Mouse (Mus musculus): ENCODE results near the gene Bend3.

Gene Bend3

DNA sequence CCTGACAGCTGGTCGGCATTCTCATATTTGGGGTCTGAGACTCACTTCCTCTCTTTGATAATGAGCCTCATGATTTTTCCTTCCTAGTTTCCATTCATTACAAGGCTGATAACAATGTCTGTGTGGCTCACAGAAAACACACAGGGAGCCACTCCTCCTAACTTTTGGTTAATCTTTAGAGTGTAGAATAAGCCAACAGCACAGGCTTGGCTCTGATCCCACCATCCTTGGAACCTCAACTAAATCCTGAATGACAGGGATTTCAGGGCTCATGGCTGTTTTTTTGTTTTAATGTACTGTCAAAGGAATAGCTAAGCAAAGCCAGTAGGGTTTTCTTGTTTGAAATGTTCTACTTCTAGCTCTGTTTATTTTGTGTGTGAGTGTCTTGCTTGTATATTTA, 55.8 kb downstream of the Bend3 start:
- DNase-seq (ENCODE audit: low spot score in 2 of 2): no peak

GRCm38 (mm10) chr10:43537652-43538051, 59.0 kb downstream of the Bend3 start:
- DNase-seq (ENCODE audit: low spot score in 2 of 2): no peak

- DNase-seq (ENCODE audit: low spot score in 2 of 2): no peak
Observed at GRCm38 (mm10) chr10:43538831-43539230, 60.2 kb downstream of the Bend3 start.

GRCm38 (mm10) chr10:43539746-43540310, 61.2 kb downstream of the Bend3 start:
- no peak for DNase-seq (ENCODE audit: low spot score in 2 of 2)

DNA sequence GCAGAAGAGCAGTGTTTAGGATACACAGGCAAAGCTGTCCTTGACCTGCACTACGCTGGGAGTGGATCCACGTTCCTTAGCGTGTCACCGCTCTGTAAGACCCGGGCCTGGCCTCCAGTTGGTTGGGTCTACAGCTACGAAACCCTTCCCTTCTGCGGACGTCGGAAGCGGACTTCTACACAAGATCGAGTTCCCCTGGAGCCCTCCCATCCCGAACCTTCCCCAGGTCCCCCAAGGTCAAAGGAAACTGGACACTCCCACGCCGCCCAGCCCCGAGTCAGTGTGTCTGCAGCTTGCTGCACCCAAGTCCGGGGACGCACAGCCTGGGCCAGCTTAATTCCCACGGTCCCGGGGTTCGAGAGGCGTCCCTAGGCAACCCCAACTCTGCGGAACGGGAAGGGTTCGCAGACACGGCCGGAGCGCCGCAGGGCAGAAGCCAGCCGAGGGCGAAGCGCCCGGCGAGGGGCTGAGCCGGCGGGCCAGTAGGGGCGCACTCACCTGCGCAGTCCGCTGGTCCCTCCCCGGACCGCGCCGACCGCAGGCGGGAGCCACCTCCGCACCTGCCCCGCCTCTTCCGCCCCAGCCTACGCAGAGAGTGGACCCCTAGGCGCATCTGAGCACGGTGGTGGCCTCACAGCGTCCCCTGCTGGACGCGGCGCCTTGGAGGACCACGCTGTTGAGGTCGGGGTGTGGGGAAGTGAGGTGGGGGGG, 62.0 kb downstream of the Bend3 start, which contains the start of gene 1700021F05Rik:
TSS of gene 1700021F05Rik (minus strand) at position 553 of the 711 bp plus-strand sequence.
- peak; percentile 89 to 90 for DNase-seq (ENCODE audit: low spot score in 2 of 2)

GRCm38 (mm10) chr10:43541153-43541544, 62.5 kb downstream of the Bend3 start:
- no peak for DNase-seq (ENCODE audit: low spot score in 2 of 2)

- DNase-seq (ENCODE audit: low spot score in 2 of 2): no peak
Observed at GRCm38 (mm10) chr10:43549411-43549810, 70.8 kb downstream of the Bend3 start.

- no peak for DNase-seq (ENCODE audit: low spot score in 2 of 2)
Observed at GRCm38 (mm10) chr10:43550923-43551322, 72.3 kb downstream of the Bend3 start.

DNA sequence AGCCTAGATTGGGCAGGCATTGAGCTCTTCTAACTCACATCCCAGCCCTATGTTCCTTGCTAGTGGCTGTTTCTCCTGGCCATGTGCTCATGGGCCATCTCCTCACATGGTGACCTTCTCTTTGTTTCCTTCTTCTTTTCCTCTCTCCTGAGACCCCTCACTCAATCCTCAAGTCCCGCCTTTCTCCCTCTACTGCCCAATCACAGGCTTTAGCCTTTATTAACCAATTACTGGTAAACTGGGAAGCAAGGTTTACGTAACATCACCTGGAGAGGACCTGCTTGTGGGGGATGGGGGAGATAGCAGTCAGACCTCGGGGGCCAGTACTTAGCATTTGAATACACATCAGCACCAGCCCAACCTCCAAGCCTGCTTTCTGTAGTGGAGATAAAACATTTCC, 72.8 kb downstream of the Bend3 start:
- no peak for DNase-seq (ENCODE audit: low spot score in 2 of 2)

DNA sequence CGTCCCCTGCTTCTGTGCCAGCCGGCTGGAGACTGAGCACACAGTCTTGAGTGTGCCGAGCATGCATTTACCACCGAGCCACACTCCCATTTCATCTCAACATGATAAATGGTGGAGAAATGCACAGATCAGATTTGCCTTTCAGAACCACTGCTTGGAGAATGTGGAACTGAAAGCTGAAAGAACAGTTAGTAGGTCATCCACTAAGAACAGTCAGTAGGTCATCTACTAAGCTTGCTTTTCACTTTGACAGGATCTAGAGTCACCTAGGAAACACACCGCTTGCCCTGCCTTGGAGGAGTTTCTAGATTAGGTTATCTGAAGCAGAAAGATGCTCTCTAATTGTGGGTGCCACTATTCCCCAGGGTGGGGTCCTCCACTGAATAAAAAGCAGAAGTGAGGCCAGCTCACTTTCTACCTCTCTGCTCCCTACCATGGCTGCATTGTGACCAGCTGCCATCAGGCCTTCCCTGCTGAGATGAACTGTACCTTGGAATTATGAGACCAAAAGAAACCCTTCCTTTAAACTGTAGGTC, 79.1 kb downstream of the Bend3 start:
- DNase-seq (ENCODE audit: low spot score in 2 of 2): no peak

GRCm38 (mm10) chr10:43559313-43559712, 80.7 kb downstream of the Bend3 start:
- no peak for DNase-seq (ENCODE audit: low spot score in 2 of 2)

GRCm38 (mm10) chr10:43560765-43561164, 82.1 kb downstream of the Bend3 start:
- no peak for DNase-seq (ENCODE audit: low spot score in 2 of 2)

GRCm38 (mm10) chr10:43561311-43561710, 82.7 kb downstream of the Bend3 start:
- no peak for DNase-seq (ENCODE audit: low spot score in 2 of 2)

All from right cerebral cortex, postnatal 36 days (tissue).